13 mouse cellular contexts compared by ENCODE assay signal in the genomic region with DNA sequence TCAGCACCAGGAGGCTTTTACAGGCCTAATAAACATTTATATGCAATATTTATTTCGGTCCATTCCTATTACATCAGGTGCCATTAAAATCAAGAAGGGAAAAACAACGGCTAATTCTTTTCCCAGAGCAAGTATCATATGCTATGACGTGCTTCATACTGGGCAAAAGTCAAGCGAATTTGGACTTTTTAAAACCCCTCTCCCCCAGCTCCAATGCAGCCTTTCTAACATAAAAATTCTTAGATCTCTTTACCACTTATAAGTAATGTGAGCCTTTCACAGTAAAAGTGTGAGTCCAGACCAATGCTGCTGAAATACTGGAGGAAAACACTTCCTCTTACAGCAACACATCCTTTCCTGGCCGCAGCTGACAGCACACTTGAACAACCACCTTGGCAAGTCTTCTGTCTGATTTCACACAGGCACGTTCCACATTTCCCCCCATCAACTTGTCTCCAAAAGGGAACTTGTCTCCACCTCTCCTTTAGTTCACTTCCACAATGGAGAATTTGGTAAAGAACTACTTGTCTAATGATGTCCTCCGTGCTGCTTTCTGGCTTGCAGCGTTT. TPM values are rescaled to one million over a fixed set of nuclear protein-coding genes. Genes with fewer than 3 reads are reported as not detected.
"Had no signal": no experiment of that assay in that cellular context is flagged by ENCODE, and none has a peak within 500 bp of the region (broad histone marks: within the 10 kb centered on the region; RNA-seq: fewer than 3 reads in every experiment).

No protein-coding gene starts in this region.

- ATAC-seq: lung, postnatal 0 days; midbrain, embryonic 15.5 days had no signal

- DNase-seq: kidney, adult 2 months; kidney, postnatal 14 days; left cerebral cortex, postnatal 4 days; lung, adult 2 months; lung, postnatal 36 days; thymus, postnatal 36 days had no signal

RNA-seq across cellular contexts. Expression of gene Actbl2, which starts 44.4 kb away (rescaled TPM):
- total RNA-seq: layer of hippocampus, postnatal 14 days; left cerebral cortex, adult 18-20 months; left cerebral cortex, postnatal 10 days; left cerebral cortex, postnatal 4 days; monocyte, adult 5-6 weeks; neutrophil, adult 5-6 weeks had no signal
